Mouse (Mus musculus) cerebellum, adult 9-11 months (tissue): Measurements from ENCODE around the gene Ggn.
A peak's percentile ranks its signal among the peaks of the same experiment; 100 is the strongest.
"Not testable (repeated sequence)": the region's sequence is repeated elsewhere in the genome, so short reads cannot be mapped to it uniquely, and the experiment has no call there.

Experiments
- DNase-seq: peaks from one replicate; pipeline ENCODE4 v3.0.0; 2022

Ggn gene

GRCm38 (mm10) chr7:29170066-29170754, at the start of gene Ggn, which contains the start of gene Spred3:
Gene Ggn (plus strand): TSS chr7:29170210.
Gene Spred3 (minus strand): TSS chr7:29170411.
- peak; percentile 81 for DNase-seq

DNA sequence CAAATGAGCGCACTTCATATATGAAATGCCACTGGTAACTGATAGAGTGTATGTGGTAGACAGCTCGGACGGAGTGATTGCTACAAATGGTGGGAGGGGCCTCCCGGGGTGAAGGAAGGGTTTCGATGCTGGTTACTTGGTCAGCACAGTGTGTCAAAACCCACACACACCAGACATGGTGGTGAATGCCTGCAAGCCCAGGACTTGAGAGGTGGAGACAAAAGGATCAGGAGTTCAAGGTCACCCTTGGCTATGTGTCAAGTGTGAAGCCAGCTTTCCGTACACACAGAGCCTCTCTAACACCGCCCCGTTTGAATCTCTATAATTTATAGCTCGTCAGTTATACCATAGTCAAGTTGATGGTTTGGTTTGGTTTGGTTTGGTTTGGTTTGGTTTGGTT, 47.2 kb upstream of the Ggn start:
- no peak for DNase-seq

GRCm38 (mm10) chr7:29123531-29124358, 46.3 kb upstream of the Ggn start:
- no peak for DNase-seq

DNA sequence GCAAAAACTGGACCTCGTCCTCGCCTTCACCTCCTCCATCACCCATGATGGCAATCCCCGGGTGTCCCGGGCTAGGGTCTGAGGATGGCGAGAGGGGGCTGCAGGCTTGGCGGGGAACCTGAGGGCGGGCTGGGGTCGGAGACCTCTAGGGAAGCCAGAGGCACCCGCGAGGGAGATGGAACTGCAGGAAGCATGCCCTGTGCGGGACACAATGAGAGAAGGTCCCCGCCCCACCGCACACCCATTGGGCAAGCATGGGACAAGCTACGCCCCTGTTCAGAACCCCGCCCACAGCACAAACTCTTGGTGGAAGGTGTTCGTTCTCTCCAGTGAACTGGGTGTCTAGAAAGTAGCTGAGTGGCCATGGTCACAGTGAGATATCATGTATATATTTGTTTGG, 45.0 kb upstream of the Ggn start, which contains the start of gene Ryr1:
Gene Ryr1 (minus strand): TSS at position 210 of the 400 bp plus-strand sequence.
- no peak for DNase-seq

- peak; percentile 14 for DNase-seq
These were observed 43.7 kb upstream of the Ggn start for GRCm38 (mm10) chr7:29126173-29126915.

DNA sequence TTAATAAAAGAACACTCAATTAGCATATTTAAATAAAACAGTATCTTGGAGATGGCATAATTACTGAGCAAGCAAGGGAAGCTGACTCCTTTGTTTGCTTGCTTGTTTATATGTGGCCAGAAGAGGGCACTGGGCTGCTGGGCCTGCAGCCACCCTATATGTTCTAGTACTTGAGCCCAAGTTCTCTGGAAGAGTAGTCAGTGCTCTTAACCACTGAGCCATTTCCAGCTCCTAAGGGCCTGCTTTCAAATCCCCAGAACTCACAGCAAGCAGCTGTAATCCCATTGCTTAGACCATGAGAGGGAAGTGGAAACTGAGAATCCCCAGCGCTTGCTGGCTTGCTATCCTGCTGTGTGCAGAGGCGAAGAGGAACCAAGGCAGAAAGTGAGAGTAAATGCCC, 41.3 kb upstream of the Ggn start:
- DNase-seq, result no peak

DNA sequence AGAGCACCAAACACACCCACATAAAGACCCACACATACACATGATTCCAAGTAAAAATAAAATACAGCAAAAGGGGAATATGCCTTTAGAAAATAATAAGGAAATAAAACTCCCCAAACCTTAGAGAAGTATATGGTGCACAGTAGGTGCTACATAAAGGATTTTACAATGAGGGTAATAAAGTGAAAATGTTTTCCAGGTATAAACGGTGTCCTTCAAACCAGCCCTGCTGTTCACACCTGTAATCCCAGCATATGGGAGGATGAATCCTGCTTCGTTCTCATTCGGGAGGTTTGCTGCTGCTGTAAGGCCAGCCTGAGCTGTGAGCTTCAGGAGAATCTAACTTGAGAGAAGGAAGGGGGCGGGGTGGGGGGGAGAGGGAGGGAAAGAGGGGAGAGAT, 35.8 kb upstream of the Ggn start:
- DNase-seq, result no peak

GRCm38 (mm10) chr7:29134693-29135386, 35.2 kb upstream of the Ggn start, which contains the start of gene Rasgrp4:
Gene Rasgrp4 (plus strand): TSS chr7:29134851.
- DNase-seq, result no peak

DNA sequence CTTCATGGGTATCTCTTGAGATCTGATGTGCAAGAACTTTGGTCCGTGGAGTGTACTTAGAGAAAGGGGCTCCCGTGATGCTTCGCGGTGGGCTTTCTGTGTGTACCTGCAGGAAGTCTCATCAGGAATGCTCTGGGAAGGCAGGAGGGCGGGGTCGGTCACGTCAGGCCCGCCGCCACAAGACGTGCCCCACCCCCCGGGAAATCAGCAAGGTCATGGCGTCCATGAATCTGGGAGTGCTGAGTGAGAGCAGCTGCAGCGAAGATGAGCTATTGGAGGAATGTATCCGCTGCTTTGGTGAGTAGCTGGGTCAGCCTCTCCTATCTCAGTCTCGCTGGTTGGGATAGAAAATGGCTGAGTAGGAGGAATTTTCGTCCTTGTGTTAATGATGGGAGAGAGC, 32.6 kb upstream of the Ggn start:
- DNase-seq, result no peak

GRCm38 (mm10) chr7:29139237-29139636, 30.8 kb upstream of the Ggn start:
- not testable (repeated sequence) for DNase-seq

GRCm38 (mm10) chr7:29141416-29141815, 28.6 kb upstream of the Ggn start:
- no peak for DNase-seq

DNA sequence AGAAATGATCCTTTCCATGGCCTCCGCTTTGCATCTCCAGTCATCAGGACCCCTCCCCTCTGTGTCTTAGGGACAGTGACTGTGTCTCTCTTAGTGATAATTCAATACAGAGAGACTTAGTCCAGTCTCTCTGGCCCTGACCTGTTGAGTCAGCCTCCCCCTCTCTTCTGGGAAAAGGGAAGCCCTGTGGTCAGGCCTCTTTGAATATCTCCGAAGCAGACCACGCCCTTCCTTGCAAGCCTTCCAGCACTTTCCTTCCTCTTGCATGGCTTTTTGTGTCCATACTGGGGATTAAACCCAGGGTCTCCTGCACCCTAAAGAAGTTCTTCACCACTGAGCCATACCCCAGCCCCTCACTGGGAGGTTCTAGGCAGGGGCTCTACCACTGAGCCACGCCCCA, 26.0 kb upstream of the Ggn start:
- no peak for DNase-seq

DNA sequence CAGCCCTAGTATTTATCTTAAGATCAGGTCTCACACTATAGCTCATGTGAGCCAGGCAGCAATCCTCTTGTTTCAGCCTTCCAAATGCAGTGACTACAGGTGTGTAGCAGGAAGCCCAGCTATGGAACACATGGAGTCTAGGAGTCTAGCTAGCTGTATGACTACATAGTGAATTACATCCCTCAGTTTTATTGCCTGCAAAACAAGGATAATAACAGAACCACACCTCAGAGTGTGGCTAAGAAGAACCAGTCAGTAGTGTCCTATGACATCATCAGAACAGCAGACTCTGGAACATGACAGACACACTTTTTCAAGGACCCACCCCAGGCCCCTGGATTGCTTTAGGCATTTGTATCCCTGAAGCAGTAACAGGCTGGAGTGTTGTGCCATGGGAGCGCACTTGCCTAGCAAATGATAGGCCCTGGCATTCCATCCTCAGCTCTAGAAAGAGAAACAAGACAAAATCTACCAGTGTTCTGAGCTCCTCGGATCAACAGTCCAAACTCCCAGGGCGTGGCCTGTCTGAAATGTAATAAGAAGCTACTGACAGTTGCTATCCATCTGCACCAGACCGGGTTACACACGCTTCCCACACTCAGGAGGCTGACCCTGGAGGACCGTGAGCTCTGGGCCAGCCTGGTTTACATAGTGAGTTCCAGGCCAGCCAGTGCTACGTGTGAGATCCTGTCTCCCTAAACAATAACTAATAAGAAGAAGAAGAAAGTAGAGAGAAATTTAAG, 23.2 kb upstream of the Ggn start:
- DNase-seq, result no peak

GRCm38 (mm10) chr7:29148771-29149170, 21.2 kb upstream of the Ggn start:
- no peak for DNase-seq

- DNase-seq, result no peak
These were observed 18.5 kb upstream of the Ggn start for GRCm38 (mm10) chr7:29151486-29151885.

- peak; percentile 51 for DNase-seq
These were observed 15.8 kb upstream of the Ggn start for GRCm38 (mm10) chr7:29154018-29154720.

DNA sequence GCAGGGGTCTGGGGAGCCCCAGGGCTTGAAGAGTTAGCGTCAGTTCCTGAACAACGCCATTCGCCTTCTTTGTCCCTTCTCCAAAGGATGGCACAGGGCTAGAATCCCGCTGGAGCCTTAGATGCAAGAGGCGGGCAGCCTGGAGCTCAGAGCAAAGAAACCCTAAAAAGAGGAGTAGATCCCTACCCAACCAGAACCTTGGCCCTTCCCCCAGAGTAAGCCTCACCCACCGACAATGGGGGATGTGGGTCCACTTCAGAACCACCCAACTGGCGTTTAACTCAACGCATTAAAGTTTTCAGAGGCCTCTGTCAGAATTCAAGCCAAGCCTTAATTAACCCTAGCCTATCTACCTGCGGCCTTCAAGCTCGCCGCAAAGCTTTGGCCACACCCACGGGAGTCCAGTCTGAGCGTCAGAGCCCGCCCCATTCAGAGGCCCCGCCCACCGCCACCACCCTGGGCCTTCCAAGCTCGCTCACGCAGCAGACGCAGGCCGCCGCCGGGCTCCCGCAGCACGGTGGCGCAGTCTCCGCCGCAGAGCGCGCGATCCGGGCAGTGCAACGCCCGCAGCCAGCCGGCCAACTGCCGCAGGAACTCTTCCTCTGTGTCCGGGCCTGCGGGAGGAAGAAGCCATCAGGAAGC, 14.7 kb upstream of the Ggn start:
- DNase-seq, result peak; percentile 94

- DNase-seq, result peak; percentile 91
These were observed 13.9 kb upstream of the Ggn start, which contains the start of gene Fam98c for GRCm38 (mm10) chr7:29155838-29156782. Gene Fam98c (minus strand): TSS chr7:29156234.

DNA sequence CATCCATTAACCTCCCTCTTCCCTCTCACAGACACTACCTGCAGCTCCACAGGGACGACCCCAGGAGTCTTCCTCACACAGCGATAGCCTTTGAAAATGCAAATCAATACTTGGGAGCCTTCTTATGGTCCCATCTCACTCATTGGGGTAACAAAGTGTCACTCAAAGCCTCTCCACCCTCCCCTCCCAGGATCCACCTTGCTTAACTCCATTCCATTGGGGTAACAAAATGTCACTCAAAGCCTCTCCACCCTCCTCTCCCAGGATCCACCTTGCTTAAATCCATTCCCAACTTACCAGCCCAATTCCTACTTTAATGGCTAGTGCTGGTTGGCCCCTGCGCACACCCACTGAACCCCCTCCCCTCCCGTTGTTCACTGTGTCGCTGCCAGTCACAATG, 11.7 kb upstream of the Ggn start:
- DNase-seq, result no peak

GRCm38 (mm10) chr7:29162294-29162693, 7.7 kb upstream of the Ggn start:
- DNase-seq, result no peak
